Mouse (Mus musculus): ENCODE results near the gene Strada. TPM values are rescaled to one million over a fixed set of nuclear protein-coding genes. Genes with fewer than 3 reads are reported as not detected.

The Strada gene
- total and polyA plus RNA-seq, 3 experiments = 21.1 to 36.2 (median 28.9) TPM

- ATAC-seq (ENCODE audit: extremely low read depth, insufficient number of reproducible peaks, low FRiP score, poor library complexity, severe bottlenecking) (no peak), DNase-seq (ENCODE audit: low spot score) (no peak)
- peaks cover 46% of the 10 kb centered on the region for H3K4me1 ChIP-seq (ENCODE audit: insufficient read depth, low read depth, low read length)
- H3K9me3 ChIP-seq (replicated peaks) = no peaks in the 10 kb centered on the region
- no peak overlapping the region for H3K4me3 ChIP-seq (ENCODE audit: low read depth, low read length)
- H3K36me3 ChIP-seq (replicated peaks) = peaks cover 37% of the 10 kb centered on the region
- TF ChIP-seq GATA2 (IDR thresholded peaks at IDR 0.05; ENCODE audit: borderline replicate concordance, low read depth, low read length) = no peak
- no peak for TF ChIP-seq GATA1 (IDR thresholded peaks at IDR 0.05; ENCODE audit: borderline replicate concordance, low read length)
- no peak for TF ChIP-seq TAL1 (conservative IDR thresholded peaks at IDR 0.05; ENCODE audit: low read depth, low read length)
- TF ChIP-seq CTCF (IDR thresholded peaks at IDR 0.05; ENCODE audit: low read depth, low read length) = no peak
- TF ChIP-seq POLR2AphosphoS5 (IDR thresholded peaks at IDR 0.05; ENCODE audit: insufficient replicate concordance, low read depth, low read length) = no peak
- H3K27me3 ChIP-seq (ENCODE audit: insufficient read depth, low read length) = no peaks in the 10 kb centered on the region
Observed at GRCm38 (mm10) chr11:106176372-106176771, 25.6 kb downstream of the Strada start.

DNA sequence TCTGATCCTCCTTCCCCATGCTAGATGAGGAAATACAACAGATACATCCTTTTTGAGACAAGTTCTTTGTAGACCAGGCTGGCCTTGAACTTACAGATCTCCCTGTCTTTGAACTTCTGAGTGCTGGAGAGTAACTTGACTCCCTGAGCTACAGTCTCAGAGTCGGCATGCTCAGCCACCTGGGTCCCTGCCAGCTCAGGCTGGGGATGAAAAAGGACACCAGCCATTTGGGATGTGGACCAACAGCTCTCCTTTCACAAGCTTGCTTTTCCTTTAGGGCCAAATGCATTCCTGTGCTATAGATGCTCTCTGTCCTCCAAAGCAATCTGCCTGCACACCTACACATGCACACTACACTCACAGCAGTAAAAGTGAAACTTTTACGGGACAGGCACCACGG is 26.9 kb downstream of the Strada start:
- H3K4me1 ChIP-seq (ENCODE audit: insufficient read depth, low read depth, low read length) = peaks cover 46% of the 10 kb centered on the region
- peaks cover 38% of the 10 kb centered on the region for H3K36me3 ChIP-seq (replicated peaks)
- no peak for ATAC-seq (ENCODE audit: extremely low read depth, insufficient number of reproducible peaks, low FRiP score, poor library complexity, severe bottlenecking)
- no peak for TF ChIP-seq TAL1 (conservative IDR thresholded peaks at IDR 0.05; ENCODE audit: low read depth, low read length)
- no peak for TF ChIP-seq GATA2 (IDR thresholded peaks at IDR 0.05; ENCODE audit: borderline replicate concordance, low read depth, low read length)
- no peak for TF ChIP-seq POLR2AphosphoS5 (IDR thresholded peaks at IDR 0.05; ENCODE audit: insufficient replicate concordance, low read depth, low read length)
- TF ChIP-seq GATA1 (IDR thresholded peaks at IDR 0.05; ENCODE audit: borderline replicate concordance, low read length) = no peak
- no peak for TF ChIP-seq CTCF (IDR thresholded peaks at IDR 0.05; ENCODE audit: low read depth, low read length)
- H3K9me3 ChIP-seq (replicated peaks) = no peaks in the 10 kb centered on the region
- no peak overlapping the region for H3K4me3 ChIP-seq (ENCODE audit: low read depth, low read length)
- no peaks in the 10 kb centered on the region for H3K27me3 ChIP-seq (ENCODE audit: insufficient read depth, low read length)
- no peak for DNase-seq (ENCODE audit: low spot score)

DNA sequence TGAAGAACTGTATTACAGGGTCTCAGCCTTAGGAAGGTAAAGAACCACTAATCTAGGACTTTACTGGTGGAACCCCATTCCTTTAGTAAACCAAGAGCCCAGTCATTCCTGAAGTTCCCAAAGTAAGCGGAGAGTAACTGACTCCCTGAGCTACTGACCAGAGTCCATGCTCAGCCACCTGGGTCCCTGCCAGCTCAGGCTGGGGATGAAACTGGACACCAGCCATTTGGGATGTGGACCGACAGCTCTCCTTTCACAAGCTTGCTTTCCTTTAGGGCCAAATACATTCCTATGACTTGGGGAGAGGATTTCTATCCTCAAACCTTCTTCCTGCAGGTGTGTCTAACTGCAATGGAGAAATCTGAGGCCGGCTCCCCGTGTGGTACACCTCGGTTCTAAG is 27.6 kb downstream of the Strada start:
- no peak for DNase-seq (ENCODE audit: low spot score)
- H3K4me3 ChIP-seq (ENCODE audit: low read depth, low read length) = no peak overlapping the region
- no peak for ATAC-seq (ENCODE audit: extremely low read depth, insufficient number of reproducible peaks, low FRiP score, poor library complexity, severe bottlenecking)
- H3K4me1 ChIP-seq (ENCODE audit: insufficient read depth, low read depth, low read length) = peaks cover 41% of the 10 kb centered on the region
- TF ChIP-seq POLR2AphosphoS5 (IDR thresholded peaks at IDR 0.05; ENCODE audit: insufficient replicate concordance, low read depth, low read length) = no peak
- no peak for TF ChIP-seq GATA2 (IDR thresholded peaks at IDR 0.05; ENCODE audit: borderline replicate concordance, low read depth, low read length)
- TF ChIP-seq CTCF (IDR thresholded peaks at IDR 0.05; ENCODE audit: low read depth, low read length) = no peak
- TF ChIP-seq GATA1 (IDR thresholded peaks at IDR 0.05; ENCODE audit: borderline replicate concordance, low read length) = no peak
- no peak for TF ChIP-seq TAL1 (conservative IDR thresholded peaks at IDR 0.05; ENCODE audit: low read depth, low read length)
- H3K9me3 ChIP-seq (replicated peaks) = no peaks in the 10 kb centered on the region
- H3K36me3 ChIP-seq (replicated peaks) = peaks cover 37% of the 10 kb centered on the region
- H3K27me3 ChIP-seq (ENCODE audit: insufficient read depth, low read length) = no peaks in the 10 kb centered on the region

DNA sequence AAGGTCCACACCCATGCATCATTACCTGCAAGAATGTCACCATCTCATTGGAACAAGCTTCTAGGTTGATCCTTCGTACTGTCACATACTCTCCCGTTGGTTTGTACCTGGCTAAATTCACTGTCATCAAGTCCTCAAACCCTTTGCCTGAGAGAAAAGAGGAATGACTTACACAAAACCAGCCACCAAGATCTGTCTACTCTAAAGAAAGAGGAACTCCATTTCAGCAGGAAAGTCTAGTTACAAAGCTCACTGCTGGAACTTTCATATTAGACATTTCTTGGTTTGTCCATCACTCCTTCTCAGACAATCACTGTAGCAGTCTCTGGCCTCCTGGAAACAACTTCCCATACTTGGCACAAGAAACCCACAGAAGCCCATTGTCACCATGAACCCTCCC is 28.7 kb downstream of the Strada start:
- Histone ChIP-seq H3K9me3 (replicated peaks) (no peaks in the 10 kb centered on the region), H3K27me3 (ENCODE audit: insufficient read depth, low read length) (no peaks in the 10 kb centered on the region), H3K36me3 (replicated peaks) (peaks cover 43% of the 10 kb centered on the region), H3K4me1 (ENCODE audit: insufficient read depth, low read depth, low read length) (peaks cover 34% of the 10 kb centered on the region), H3K4me3 (ENCODE audit: low read depth, low read length) (no peak overlapping the region)
- ATAC-seq (ENCODE audit: extremely low read depth, insufficient number of reproducible peaks, low FRiP score, poor library complexity, severe bottlenecking) (no peak), DNase-seq (ENCODE audit: low spot score) (no peak)
- TF ChIP-seq POLR2AphosphoS5 (IDR thresholded peaks at IDR 0.05; ENCODE audit: insufficient replicate concordance, low read depth, low read length) (no peak), CTCF (IDR thresholded peaks at IDR 0.05; ENCODE audit: low read depth, low read length) (no peak), GATA1 (IDR thresholded peaks at IDR 0.05; ENCODE audit: borderline replicate concordance, low read length) (no peak), GATA2 (IDR thresholded peaks at IDR 0.05; ENCODE audit: borderline replicate concordance, low read depth, low read length) (no peak), TAL1 (conservative IDR thresholded peaks at IDR 0.05; ENCODE audit: low read depth, low read length) (no peak)

DNA sequence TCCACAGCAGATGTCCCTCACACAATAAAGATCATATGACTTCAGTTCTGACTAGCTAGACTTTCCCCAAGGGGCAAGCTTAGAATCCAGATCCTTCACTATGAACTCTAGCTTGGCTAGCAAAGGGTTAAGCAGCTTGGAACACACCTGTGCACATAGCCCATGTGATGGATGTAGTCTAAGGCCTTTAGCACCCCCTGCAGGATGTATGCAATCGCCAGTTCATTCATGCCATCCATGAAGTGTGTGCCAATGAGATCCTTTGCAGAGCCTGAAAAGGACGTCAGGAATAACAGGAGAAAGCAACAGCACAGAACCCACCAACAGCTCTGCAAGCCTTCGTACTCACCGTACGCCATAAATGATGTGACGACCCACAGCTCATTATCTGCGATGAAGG is 31.2 kb downstream of the Strada start:
- ATAC-seq (ENCODE audit: extremely low read depth, insufficient number of reproducible peaks, low FRiP score, poor library complexity, severe bottlenecking) (no peak), DNase-seq (ENCODE audit: low spot score) (no peak)
- peaks cover 61% of the 10 kb centered on the region for H3K36me3 ChIP-seq (replicated peaks)

DNA sequence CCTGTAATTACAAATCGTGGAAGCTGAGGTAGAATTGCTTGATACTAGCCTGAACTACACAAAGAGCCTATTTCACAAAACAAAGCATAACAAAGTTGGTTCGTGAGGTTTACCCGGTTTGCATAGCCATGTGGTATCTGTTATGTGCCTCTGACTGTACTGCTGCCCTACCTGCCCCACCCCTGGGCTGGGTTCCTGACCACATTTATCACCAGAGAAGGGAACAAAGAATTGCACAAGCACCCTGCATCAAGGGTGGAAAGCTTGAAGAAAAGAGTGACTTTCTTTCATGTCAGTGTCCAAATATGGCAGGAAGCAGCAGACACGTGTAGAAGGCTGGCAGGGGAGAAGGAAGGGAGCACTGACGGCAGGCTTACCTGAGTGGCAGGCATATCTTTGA is 34.5 kb downstream of the Strada start:
- Histone ChIP-seq H3K9me3 (replicated peaks) (no peaks in the 10 kb centered on the region), H3K27me3 (ENCODE audit: insufficient read depth, low read length) (no peaks in the 10 kb centered on the region), H3K4me1 (ENCODE audit: insufficient read depth, low read depth, low read length) (peaks cover 11% of the 10 kb centered on the region), H3K4me3 (ENCODE audit: low read depth, low read length) (no peak overlapping the region), H3K36me3 (replicated peaks) (peaks cover 75% of the 10 kb centered on the region)
- no peak for TF ChIP-seq GATA2 (IDR thresholded peaks at IDR 0.05; ENCODE audit: borderline replicate concordance, low read depth, low read length)
- no peak for TF ChIP-seq TAL1 (conservative IDR thresholded peaks at IDR 0.05; ENCODE audit: low read depth, low read length)
- no peak for TF ChIP-seq POLR2AphosphoS5 (IDR thresholded peaks at IDR 0.05; ENCODE audit: insufficient replicate concordance, low read depth, low read length)
- TF ChIP-seq GATA1 (IDR thresholded peaks at IDR 0.05; ENCODE audit: borderline replicate concordance, low read length) = no peak
- TF ChIP-seq CTCF (IDR thresholded peaks at IDR 0.05; ENCODE audit: low read depth, low read length) = no peak
- ATAC-seq (ENCODE audit: extremely low read depth, insufficient number of reproducible peaks, low FRiP score, poor library complexity, severe bottlenecking) (no peak), DNase-seq (ENCODE audit: low spot score) (no peak)

More for the DNA sequence above, 31.2 kb downstream of the Strada start:
- Histone ChIP-seq H3K4me3 (ENCODE audit: low read depth, low read length) (no peak overlapping the region), H3K4me1 (ENCODE audit: insufficient read depth, low read depth, low read length) (peaks cover 27% of the 10 kb centered on the region), H3K9me3 (replicated peaks) (no peaks in the 10 kb centered on the region), H3K27me3 (ENCODE audit: insufficient read depth, low read length) (no peaks in the 10 kb centered on the region)
- no peak for TF ChIP-seq CTCF (IDR thresholded peaks at IDR 0.05; ENCODE audit: low read depth, low read length)
- TF ChIP-seq TAL1 (conservative IDR thresholded peaks at IDR 0.05; ENCODE audit: low read depth, low read length) = no peak
- TF ChIP-seq GATA2 (IDR thresholded peaks at IDR 0.05; ENCODE audit: borderline replicate concordance, low read depth, low read length) = no peak
- no peak for TF ChIP-seq POLR2AphosphoS5 (IDR thresholded peaks at IDR 0.05; ENCODE audit: insufficient replicate concordance, low read depth, low read length)
- no peak for TF ChIP-seq GATA1 (IDR thresholded peaks at IDR 0.05; ENCODE audit: borderline replicate concordance, low read length)
